Mouse (Mus musculus): Measurements from ENCODE around the gene Dmrta2.

Dmrta2 gene

DNA sequence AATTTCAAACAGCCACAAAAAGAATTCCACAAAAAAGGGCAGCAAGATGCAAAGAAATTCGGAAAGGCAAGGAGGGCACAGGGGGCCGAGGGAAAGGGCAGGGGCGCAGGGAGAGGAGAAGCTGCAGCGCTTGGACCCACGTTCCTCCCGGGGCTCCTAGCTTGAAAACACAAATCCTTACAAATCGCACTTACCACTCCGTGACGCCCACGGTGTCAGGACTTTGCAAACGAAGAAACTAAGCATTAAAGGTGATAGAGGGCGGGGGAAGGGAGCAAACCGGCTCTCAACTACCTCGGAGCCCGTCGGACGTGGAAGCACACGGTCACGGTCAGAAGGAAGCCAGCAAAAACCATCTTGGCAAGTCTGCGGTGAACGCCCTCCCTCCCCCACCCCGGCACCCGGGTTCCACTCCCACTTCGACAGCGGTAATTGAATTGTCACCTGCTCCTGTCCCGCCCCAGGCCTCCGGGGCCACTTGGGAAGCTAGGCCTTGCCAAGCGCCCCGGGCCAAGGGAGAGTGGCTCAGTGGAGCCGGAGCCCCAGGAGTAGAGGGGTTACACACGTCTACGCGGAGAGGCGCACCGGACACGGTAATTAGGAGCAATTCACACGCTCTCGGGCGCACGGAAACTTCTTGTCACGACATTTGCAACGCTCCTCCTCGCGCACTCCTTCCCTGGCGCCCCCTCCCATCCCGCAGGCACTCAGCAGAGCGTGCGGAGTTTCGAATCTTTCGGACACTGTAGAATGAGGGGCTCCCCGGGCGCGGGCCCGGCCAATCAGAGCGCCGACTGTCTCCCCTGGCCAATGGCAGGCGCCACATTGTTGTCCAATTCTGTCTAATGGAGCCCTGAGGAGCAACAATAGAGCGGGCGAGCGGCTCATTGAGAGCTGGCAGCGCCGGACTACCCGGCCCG, at the start of gene Dmrta2:
TSS of gene Dmrta2 (plus strand) at position 906 of the 920 bp plus-strand sequence.
- no peak for DNase-seq (ENCODE audit: low spot score in 2 of 2)

DNA sequence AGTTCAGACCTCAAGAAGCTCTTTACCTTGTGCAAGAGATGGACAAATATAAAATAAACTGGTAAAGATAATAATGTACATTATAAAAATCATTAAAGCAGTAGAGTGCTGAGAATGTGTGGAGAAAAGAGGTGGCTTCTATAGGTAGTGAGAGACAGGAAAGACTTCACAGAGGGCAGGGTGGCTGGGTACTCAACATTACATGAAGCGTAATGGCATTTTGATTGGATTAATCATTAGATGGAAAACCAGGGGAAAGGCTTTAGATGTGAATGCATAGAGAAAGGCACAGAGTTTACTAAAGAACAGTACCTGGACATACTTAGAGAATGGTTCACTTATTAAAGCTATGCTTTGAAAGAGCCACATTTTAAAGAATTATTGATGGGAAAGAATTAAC, 48.8 kb upstream of the Dmrta2 start:
- DNase-seq (ENCODE audit: low spot score in 2 of 2) = no peak

DNA sequence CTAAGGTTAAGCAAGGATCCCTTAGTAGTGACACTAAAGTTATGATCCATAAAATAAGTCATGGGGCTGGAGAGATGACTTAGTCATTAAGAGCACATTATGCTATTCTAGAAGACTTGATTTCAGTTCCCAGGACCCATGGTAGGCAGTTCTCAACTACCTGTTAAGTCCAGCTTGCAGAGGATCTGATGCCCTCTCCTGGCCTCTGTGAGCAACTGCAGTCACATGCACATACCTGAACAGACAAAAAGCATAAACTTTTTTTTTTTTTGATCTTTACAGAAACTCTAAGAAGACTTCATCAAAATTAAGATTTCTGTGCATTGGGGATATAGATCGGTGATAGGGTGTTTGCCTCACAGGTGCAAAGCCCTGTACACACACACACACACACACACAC, 47.4 kb upstream of the Dmrta2 start:
- no peak for DNase-seq (ENCODE audit: low spot score in 2 of 2)

DNA sequence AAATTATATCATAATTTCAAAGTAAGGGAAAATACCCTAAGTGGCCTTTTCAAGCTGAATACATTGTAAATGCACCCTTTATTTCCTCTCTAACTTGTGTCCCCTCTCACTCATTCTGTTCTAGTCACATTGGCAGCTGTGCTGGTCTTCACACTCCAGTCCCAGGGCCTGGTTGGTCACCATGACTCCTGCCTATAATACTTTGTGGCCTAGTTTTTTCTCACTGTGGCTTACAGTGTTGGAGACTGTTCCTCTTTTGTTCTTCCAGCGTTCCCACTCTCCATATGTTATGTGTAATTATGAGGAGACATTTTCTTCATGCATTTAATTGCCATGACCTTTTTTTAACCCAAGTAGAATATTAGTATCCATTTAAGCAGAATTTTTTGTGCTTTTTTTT, 46.9 kb upstream of the Dmrta2 start:
- DNase-seq (ENCODE audit: low spot score in 2 of 2) = no peak

DNA sequence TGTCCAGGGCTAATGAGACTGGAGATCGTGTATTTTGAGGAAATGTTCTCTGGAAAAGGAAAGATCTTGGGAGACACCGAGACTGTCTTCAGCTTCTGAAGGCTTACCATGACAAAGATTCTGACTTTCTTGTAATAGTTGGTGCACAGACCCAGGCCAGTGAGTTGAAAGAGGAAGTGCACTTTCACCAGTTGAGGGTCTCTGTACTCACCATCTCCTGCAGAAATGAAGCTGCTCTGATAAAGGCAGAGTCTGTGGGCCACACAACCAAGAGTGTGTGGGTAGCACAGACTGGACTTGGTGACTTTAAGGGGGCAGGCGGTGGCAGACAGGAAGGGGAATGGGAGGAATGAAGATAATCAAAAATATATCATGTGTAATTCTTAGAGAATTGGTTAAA, 41.3 kb upstream of the Dmrta2 start:
- DNase-seq (ENCODE audit: low spot score in 2 of 2) = no peak

DNA sequence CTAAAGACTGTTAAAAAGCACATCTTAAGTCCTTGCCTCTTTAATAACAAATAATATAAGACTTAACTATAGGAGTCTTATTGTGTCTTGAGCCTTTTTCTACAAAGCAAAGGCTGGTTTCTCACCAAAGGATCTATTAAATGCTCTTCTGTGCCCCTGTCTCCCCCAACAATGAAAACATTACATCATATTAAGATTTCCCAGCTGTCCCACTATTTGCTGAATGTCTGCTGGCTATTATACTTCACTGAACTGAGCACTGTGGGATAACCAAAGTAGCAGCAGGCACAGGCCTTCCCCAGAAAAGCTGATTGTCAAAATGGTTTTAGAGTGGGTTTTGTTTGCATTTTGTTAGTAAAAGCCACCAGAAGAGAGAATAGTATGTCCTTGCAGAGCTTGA, 38.6 kb upstream of the Dmrta2 start:
- no peak for DNase-seq (ENCODE audit: low spot score in 2 of 2)

DNA sequence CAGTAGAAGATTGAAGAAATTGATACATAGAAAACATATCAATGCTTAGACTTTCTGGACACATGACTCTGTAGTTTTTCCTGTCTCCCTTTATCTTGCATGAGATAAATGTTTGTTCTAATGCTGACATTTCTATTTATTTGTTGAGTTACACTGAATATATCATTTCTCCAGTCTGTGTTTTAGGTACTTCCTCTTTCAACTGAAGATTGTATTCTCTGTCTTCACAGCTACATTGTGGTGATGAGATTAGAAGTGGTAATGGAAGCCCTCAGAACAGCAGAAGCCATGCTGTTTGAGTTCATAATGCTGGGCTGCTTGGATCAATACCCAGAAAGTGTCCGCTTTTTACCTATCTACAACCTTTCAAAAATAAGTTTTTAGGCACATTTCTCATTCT, 32.3 kb upstream of the Dmrta2 start:
- no peak for DNase-seq (ENCODE audit: low spot score in 2 of 2)

DNA sequence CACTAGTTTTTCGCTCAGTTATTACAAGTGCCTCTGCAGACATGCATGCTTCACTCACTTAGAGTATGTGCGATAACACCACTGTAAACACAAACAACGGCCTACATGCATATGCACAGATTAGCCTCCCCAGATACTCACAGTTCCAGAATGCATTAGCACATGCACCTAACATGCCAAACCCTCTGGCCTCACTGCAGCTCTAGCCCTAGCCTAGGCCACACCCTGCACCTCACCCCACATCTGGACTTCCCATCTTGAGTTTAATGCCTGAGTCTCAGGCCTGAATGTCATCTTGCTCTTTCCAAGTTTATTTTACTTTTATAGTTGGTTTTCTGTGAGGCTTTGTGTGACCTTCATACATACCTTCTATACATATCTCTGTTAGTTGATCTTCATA, 28.5 kb upstream of the Dmrta2 start:
- no peak for DNase-seq (ENCODE audit: low spot score in 2 of 2)

DNA sequence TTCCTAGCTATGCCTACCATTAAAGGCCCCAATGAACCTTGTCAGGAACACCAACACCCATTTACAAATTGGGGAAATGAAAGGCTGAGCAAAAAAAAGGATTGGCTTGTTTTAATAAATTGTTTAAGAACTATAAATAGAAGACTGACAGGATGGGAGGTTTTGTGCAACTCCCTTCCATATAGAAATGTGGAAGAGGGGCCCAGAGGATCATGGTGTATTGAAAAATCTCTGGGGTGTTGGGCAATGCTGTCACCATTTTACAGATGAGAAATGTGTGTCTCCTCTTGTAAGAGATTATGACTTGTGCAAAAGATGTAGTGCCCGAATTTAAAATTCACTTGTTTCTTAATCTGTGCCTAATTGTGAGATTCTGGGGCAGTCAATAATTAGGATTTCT, 24.3 kb upstream of the Dmrta2 start:
- no peak for DNase-seq (ENCODE audit: low spot score in 2 of 2)

DNA sequence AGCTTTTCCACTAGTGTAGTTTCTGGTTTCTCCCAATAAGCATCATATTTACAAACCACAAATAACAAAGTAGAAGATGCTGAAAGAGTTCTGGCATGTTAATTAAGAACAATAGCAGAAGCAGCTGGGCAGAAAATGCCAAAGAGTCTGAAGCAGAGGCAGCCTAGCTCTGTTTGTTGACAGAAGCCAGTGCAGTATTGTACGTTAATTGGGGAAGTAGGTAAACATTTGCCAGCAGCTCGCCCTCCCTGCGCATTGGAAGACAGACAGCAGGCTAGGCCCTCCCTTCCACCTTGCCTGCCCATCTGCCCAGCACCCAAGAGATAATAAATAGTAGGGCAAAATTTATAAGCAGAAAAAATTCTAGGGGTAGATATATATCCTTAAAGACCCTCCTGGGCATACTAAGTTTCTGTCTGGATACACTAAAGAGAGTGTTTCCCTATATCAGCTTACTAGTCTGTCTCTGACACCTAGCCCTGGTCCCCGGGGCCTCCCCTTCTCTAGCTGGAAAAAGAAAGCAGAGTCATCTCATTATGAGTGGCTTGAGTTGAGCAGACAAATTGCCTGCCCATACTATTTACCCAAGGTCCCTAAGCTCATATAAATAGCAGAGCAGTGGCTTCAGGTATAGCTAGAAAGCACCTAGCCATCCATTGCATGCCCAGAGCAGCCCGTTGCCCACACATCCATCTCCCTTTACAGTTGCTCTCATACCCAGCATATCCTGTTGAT, 17.5 kb upstream of the Dmrta2 start:
- no peak for DNase-seq (ENCODE audit: low spot score in 2 of 2)

DNA sequence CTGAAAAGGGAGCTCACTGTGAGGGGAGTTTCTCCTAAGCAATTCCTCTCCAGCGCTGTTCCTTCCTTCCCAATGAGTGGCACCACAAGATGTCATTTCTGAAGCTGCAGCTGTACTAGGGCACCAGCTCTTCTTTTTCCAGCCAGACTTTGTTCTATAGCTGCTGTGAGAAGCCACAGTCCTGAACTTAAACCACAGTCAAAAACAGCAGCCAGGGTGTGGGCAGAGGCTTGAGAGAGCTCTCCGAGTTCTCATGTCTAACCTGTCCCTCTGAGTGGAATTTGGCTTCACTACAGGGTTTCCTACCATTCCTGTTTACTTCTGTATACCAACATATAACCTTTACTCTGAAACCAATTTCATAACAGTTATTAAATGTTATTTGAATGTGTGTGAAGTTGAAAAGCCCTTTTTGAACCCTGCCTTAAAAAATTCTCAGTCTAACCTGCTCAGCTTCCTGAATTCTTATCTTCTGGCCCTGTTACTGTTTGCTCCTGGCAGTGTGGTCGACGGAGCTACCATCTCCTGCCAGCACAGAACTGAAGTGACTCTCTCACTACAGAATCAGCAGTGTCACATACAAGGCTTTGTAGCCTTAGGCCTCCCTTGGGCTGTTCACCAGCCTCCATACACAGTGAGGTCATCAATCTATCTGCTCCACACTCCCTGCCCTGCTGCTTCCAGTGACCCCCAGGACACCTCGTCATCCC, 14.1 kb upstream of the Dmrta2 start:
- DNase-seq (ENCODE audit: low spot score in 2 of 2) = no peak

DNA sequence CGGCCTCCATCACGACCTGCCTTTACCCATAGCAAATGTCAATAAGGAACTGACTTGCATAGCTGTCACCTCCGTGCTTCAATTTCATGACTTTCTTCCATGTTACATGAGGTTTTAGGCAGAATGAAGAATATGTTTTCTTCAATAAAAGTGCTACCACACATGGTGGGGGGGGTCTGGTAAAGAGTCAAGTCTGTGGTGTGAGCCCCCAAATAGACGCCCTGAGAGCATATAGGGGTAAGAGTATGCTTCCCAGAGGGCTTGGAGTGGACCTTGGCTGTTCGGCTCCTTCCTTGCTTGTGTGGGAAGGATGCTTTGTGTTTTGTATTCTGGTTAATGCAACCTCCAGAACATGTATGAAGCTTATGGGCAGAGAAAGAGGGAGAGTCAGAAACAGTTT, 8.3 kb upstream of the Dmrta2 start:
- DNase-seq (ENCODE audit: low spot score in 2 of 2) = no peak

DNA sequence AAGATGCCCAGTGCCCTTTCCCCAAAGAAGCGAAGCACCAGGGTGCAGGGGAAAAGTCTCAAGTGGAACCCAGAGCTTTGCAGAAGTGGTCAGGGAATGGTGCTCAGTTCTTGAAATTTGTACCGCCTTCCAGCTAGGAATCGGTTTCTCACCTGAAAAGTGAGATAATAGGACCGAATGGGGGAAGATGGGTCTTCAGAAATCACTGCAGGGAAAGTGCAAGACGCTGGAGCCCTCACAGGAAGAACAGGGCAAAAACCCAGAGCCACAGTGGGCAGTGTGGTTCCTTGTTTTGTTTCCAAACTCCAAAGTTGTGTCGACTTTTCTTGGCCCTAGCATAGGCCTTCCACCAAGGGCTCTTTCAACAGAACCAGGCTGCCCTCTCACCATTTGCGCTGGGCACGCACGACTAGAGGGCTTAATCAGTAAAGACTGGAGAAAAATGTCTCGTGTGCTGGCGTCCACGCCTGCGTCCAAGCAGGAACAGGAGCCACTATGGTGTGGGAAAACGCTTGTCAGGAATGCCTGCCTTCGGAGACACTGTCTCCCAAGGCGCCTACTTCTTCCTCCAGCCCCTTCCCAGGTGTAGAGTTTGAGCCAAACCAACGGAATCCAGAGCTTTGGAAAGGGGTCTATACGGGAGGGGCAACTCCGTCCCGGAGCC, 3.7 kb upstream of the Dmrta2 start:
- no peak for DNase-seq (ENCODE audit: low spot score in 2 of 2)

DNA sequence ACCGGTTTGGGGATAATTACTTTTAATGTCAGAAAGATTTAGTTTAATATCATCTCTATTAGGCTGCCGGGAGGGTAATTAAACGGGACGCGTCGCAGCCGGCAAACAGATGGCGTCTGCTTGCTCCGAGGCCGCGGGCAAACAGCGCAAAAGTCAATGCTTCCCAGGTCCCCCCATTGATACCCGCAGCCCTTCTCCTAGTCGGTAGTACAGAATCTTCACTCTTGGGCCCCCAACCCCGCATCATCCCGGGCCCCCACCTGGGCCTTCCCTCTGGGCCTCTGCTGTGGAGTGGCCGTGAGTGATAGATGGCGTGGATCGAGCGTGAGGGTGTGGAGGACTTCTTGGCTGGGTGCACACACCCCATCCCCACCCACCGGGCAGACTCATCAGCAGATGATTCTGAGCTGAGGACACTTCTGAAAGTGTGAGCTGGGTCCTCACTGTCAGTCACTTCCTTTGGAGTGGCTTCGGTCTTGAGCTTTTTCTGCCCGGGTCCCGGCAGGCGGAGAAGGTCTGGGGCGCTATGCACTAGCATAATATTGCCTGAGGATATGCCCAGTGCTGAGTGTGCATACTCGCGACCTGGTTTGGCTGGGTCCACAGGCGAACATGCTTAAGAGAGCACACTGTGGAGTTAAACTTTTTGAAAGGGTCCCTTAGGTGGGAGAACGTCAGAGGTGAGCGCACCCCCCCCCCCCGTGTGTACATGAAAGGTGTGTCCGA, 3.0 kb upstream of the Dmrta2 start:
- DNase-seq (ENCODE audit: low spot score in 2 of 2) = no peak

DNA sequence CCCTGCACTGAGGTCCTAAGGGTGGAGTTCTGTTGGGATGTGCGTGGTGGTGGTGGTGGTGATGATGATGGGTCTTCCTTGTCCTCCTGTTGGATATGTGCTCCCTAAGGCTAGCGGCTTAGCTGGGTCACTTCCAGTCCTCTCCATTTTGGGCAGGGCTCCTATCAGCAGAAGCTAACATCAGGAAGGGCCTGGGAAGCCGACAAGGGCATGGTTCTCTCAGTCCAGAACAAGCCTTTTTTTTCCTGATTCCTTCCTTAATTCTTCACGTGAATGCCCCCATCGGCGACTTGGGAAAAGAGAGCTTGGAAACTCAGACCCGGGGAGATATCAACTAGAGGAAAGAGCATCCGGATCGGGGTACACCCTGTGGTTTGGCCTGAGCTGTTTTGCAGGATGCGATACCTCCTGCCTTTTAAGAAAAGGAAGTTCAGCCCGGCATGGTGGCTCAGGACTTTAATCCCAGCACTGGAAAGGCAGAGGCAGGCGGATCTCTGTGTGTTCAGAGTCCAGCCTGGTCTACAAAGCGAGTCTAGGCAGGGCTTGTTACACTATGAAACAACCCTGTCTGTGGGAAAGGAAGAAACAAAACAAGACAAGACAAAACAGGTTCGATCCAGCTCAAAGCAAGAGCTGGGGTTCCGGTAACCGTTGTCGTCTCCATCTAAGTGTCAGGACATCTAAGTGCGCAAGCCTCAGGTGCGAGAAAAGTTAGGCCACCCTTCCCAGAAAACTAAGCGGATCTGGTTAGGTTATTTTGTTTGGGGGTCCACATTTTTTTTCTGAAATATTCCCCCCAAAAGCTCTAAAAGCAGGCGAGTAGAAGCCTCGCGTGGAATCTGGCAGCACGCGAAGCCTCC, 2.2 kb upstream of the Dmrta2 start:
- no peak for DNase-seq (ENCODE audit: low spot score in 2 of 2)

DNA sequence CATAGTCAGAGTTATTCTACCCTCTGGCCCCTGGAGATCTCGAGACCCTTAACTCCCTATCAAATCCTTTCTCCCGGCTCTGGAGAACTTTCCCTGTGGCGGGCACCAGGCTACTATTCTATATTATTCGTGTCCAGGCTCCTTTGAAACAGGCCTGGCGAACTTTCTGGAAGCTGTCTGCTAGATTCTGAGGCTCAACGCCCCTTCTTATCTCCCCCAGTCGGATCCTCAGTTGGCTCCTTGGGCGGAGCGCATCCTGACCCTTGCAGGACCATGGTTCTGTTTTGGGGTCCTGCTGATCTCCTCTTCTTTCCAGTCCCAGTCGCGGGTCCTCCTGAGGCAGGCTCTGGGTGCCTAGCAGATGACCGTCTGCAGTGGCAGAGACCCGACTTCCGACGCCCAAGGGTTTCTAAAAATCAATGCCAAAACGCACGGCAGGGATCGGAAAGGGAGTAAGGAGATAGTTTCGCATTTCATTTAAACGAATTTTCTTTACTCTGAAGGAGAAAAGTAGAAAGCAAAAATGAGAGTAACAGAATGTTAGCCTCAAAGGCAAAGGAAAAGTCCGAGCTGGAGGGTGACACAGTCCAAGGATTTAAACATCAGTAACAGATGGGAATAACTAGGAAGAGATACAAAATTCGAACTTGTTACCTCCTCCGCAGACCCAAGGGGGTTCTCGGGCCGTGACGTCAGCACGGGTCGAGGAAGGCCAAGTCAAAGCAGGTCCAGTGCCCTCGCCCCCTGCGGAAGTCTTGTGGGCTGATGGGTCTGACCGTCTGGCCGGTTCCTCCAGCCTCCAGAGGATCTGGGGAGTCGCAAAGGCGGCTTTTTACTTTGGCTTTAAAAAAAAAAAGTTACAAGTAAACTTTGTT, 1.3 kb upstream of the Dmrta2 start:
- DNase-seq (ENCODE audit: low spot score in 2 of 2) = no peak

DNA sequence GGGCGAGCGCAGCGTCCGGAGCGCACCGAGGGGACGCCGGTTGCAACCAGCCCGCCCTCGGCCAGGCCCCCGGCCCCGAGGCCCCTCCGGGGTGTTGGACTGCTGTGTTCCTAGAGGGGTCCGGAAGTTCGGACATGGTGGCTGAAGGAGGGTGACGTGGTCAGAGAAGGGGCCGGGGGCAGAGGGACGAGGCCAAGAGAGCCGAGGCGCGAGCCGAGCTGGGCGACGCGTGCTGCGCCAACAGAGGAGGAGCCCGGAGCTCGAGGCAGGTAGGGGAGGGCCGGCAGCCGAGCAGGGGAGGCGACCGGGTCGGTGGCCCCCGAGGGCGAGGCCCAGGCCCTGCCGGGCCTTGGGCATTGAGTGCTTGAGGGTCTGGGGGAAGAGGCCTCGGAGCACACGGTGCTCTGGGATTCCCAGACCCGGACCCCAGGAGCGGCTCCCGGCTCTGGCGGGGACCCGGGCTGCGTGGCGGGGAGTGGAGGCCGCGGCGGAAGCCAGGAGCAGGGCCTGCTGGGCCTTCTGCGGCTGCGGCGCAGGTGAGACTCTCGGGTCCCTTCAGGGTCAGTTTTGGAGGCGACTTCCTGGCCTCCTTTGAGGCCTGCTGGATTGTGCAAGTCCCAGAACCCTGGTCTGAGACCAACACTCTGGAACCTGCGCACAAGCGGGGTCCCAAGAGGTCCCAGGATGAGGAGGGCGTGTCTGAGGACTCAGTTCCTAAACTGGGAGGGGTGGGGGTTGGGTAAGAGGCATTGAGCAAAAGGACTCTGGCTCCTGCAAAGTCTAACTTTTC, 410 bp downstream of the Dmrta2 start:
- no peak for DNase-seq (ENCODE audit: low spot score in 2 of 2)

DNA sequence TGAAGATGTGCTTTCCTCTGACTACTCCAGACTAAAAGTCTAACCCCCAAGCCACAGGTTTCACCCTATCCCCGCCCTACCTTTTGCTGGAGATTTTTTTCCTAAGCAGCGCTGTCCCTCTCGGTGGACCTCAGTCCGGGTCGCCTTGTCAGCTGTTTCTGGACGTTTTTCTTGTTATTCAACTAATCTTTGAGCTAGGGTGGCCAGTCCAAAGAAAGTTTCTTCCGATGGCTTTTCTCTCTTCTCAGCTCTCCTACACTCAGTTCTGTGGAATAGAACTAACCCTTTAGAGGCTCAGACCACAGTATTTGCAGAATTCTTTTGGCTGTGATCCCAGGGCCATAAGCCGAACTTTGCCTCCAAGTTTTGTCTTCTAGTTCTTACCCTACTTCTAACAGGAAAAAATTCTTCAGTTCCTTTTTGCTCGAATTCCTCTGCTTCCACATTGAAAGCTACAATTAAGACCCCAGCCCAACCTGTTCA, 1.0 kb downstream of the Dmrta2 start:
- DNase-seq (ENCODE audit: low spot score in 2 of 2) = no peak
